Mouse (Mus musculus) lung, postnatal 10 days (tissue): ENCODE measurements around the gene Tmem50a.

Experiments
- DNase-seq: peaks from one replicate; pipeline ENCODE4 v3.0.0; 2021

The Tmem50a gene

DNA sequence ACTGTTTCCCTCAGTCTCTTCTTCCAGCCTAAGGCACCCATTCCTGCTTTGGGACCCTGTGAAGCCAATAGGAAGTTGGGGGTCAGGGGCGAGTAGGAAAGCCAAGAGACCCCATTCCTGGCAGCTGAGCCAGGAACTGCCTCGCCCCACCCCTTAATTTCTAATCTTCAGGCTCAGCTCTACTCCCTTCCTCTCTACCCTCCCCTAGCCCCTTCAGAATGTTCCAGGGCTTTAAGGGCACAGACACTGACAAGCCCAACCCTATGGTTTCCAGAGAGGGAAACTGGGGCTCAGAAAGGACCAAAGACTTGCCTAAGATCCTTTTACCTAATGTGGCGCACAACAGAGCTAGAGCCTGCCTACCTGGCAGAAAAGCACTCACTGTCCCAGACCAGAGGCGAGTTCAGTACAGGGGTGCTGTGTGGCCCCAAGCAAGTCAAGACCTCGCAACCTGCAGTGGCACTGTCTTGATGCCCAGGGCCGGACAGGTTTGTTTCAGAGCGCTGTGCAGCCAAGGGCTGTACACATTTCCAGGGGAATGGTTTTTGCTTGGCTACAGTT is 44.9 kb downstream of the Tmem50a start:
- no peak for DNase-seq

DNA sequence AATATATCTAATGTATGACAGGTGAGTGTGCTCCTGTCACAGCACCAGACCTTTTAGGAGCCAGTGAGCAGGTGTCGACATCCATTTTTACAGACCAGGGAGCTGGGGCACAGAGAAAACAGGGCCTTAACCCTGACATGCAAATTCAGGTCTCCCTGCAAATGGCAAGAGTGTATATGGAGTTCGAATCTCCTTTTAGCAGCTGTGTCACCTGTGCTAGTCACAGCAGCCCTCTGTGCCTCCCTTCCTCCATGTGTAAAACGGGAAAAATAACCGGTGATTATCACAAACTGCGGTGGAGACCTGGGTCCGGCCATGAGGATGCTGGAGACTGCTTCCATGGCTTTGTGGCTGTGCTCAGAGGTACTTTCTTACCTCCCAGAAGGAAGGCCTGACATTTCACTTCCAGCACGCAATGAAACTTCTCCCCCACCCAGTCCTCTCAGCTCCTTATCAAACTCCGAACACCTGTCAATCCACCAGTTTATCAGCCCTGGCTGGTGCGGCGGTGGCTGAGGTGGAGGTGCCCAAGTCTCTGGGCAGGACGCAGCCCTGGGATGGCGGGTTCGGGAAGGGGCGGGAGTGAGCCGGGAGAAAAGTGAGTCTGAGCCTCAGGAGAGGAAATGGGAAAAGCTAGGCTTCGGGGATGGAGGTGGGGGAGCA is 45.6 kb downstream of the Tmem50a start:
- DNase-seq: no peak

DNA sequence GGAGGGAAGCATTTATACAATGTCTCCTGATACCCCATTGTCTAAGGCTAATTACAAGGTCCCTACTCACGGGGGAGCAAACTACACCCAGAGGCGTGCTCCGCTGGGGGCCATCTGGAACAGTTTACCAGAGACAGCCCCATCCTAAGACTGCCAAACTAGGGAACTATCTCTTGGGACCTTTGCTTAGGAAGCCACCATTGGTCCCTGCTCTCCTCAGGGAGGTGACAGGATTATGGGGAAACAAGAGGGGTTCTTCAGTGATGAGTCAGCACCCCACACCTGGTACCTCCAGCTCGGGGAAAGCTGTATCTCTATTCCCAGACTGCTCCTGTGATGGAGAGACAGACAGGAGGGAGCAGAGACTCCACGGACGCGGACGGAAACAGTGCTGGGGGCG is 46.3 kb downstream of the Tmem50a start:
- DNase-seq: no peak

DNA sequence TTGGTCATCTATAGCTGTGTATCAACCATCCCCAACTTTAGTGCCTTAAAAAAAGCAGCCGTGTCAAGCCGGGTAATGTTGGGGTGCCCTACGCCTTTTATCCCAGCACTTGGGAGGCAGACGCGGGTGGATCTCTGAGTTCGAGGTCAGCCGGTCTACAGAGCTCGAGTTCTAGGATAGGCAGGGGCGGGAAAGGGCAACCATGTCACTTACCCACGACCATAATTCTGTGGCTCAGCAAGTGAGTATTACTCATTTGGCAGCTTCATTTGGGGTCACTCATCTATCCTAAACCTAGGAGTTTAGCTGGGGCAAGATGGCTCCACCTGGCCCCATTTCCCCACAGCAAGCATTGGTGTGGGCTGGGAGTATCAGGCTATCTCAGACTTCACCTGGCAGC is 46.8 kb downstream of the Tmem50a start:
- no peak for DNase-seq

DNA sequence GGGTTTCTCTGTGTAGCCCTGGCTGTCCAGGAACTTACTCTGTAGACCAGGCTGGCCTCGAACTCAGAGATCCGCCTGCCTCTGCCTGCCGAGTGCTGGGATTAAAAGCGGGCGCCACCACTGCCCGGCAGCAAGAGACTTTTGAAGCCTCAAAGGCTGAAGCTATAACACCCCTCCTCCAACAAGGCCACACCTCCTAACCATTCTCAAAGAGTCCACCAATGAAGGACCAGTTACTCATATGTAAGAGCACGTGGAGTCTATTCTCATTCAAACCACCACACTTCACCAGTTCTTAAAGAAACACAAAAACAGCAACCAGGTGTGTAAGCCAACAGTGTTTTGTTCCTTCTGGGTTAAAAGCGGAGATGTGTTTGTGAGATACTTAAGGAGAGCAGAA is 47.2 kb downstream of the Tmem50a start:
- DNase-seq: no peak

DNA sequence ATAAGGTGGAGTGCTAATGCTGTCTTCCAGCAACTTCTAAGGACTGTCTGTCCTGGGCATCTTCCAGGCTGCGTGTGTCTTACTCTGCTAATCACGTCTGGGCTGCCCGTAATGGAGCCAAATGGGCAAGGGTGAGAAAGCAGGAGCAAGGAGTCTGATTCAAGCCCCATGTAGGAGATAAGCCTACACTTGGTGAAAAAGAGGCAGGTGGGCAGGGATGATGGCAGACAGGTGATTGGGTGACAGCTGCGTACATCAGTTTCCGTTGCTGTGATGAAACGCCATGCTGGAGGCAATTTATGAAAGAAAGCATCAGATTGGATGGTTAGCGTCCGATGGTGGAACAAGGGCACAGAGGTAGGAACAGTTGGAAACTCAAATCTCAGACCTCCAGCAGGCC is 47.6 kb downstream of the Tmem50a start:
- no peak for DNase-seq

GRCm38 (mm10) chr4:134865789-134866188 is 49.0 kb downstream of the Tmem50a start:
- DNase-seq: no peak

- DNase-seq: no peak
Observed at GRCm38 (mm10) chr4:134865340-134865739, 49.5 kb downstream of the Tmem50a start.

DNA sequence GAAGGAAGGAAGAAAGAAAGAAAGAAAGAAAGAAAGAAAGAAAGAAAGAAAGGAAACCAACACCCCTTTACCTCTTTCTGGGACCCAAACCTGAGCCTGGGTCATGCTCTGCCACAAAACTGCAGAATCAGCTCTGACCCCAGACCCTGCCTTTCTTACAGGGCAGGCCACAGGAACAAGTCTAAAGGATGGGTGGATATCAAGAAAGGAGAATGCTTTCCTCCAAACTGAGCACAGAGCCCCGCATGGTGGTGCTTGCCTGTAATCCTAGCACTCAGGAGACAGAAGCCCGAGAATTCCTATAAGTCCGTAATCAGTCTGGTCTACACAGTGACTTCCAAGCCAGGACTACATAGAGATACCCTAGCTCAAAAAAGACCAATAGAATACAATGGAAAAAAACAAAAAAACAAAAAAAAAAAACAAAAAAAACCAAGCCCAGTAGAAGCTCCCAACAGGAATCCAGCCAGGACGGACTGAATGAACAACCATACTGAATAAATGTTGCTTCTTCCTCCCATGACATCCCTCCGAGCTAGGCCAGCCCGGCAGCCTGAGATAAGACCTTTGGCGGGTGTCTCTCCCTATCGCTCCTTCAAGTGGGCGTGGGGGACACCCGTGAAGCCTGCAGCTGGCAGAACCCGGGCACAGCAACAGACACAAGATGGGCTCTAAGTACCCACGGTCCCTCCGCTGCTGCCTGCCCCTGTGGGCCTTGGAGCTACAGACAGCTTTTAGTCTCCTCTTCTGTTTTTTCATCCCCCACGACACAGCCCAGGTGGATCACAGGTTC is 50.7 kb downstream of the Tmem50a start, which contains the start of gene Rhd:
TSS of gene Rhd (plus strand) at position 600 of the 793 bp plus-strand sequence.
- DNase-seq: no peak

DNA sequence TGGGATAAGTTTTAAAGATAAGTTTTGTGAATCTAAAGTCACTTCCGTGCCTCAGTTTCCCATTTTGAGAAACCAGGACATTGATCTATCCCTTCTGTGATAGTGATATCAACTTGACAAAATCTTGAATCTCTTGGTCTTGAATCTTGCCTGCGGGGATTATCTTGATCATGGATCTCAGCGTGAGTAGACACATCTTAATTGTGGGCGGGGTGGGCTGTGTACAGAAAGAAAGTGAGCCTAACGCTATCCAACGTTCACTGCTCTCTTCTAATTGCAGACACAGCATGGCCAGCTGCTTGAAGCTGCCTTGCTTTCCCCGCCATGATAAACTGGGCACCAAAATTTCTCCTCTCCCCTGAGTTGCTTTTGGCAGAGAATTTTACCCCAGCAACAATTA is 51.8 kb downstream of the Tmem50a start:
- DNase-seq: no peak

DNA sequence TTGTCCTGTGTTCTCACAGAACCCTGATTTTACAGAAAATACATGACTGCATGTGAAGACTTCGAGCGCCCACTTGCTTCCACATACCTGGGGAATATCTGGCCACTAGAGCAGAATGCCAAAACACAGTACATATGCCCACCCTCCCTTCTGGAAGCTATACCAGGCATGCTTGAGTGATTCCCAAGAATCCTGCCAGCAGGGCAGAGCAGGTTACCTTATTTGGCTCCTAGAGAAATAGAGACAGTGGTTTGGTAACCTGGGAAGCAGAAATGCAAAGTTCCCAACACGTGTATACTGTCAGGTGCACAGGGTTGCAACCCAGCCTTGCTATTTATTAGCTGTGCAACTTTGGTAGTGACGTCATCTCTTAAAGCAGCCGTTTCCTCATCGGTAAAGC is 52.9 kb downstream of the Tmem50a start:
- DNase-seq: no peak

GRCm38 (mm10) chr4:134858494-134858893 is 56.3 kb downstream of the Tmem50a start:
- no peak for DNase-seq

- no peak for DNase-seq
Observed at GRCm38 (mm10) chr4:134856501-134856900, 58.3 kb downstream of the Tmem50a start.

DNA sequence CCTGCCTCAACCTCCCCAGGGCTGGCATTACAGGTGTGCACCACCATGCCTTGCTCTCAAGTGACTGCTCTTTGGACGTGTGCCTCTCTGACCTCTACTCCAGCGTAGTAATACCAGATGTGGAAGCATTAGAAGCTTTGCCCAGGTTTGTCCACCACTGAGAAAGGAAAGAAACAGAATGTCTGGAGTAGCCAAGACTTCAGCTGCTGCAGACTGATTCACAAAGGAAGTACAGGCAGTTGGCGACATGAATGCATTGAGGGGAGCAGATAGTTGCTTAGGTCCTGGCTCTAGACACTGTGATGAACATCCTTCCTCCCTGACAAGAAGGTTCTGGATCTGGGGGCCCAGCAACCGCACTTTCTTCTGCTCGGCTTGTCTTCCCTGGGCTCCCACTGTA is 58.8 kb downstream of the Tmem50a start:
- no peak for DNase-seq

DNA sequence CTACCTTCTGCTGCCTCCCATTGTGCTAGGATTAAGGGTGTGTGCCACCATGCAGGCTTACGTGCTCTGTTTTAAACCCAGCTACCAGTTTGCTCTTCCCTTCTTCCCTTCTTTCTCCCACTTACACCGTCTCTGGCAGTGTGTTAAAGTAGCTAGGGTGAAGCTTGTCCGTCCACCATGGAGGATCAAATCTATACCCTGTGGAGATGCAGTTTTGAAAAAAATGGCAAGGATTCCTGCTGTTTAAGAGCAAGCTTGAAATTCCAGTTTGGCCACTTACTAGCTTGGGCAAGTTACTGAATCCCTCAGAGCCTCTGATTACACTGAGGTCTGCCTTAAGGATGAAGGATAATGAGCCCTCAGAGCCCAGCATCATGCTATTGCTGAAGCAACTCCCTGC is 59.5 kb downstream of the Tmem50a start:
- peak; percentile 14 for DNase-seq

- peak; percentile 94 for DNase-seq
Observed at GRCm38 (mm10) chr4:134853637-134854485, 61.0 kb downstream of the Tmem50a start.

DNA sequence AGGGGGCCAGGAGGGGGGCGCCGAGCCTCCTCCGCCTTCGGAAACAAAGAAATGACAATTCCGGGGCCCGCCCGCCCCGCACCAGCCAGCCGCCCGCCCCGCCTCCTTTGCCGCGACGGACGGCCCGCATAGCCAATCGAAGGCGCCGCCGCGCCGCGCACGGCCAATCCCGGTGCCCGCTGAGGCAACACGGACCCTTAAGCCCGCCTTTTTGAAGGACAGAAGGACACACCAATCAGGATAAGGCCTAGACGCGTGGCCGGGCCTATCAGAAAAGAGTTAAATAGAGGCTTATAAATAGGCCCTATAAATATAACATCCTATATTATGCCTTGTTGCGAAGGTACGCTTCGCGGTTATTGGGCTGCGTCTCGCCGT is 61.6 kb downstream of the Tmem50a start, which contains the start of gene Maco1:
TSS of gene Maco1 (minus strand) at position 87 of the 378 bp plus-strand sequence.
- peak; percentile 99 for DNase-seq

- peak; percentile 53 for DNase-seq
Observed at GRCm38 (mm10) chr4:134852438-134853255, 62.2 kb downstream of the Tmem50a start.

- no peak for DNase-seq
Observed at GRCm38 (mm10) chr4:134851876-134852275, 62.9 kb downstream of the Tmem50a start.

- no peak for DNase-seq
Observed at GRCm38 (mm10) chr4:134851236-134851635, 63.6 kb downstream of the Tmem50a start.

DNA sequence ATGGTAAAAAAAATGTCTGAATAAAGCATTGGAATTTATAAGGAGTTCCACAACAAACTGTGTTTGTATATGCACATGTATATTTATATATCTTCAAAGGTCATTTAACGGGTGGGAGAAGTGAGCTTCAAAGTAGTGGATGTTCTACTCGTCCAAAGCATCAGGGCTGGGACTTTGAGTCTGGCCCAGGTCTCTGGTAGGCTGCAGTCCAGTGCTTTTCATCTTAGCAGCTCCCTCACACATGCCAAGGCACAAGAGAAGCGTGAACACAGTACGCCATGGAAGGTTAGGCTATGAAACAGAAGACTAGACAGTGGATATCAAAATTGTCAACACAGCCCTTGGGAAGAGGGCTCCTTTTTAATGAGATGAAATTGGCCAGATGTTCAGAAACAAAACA is 64.3 kb downstream of the Tmem50a start:
- DNase-seq: no peak
